Mouse (Mus musculus): ENCODE measurements around the gene Chrm5.

DNA sequence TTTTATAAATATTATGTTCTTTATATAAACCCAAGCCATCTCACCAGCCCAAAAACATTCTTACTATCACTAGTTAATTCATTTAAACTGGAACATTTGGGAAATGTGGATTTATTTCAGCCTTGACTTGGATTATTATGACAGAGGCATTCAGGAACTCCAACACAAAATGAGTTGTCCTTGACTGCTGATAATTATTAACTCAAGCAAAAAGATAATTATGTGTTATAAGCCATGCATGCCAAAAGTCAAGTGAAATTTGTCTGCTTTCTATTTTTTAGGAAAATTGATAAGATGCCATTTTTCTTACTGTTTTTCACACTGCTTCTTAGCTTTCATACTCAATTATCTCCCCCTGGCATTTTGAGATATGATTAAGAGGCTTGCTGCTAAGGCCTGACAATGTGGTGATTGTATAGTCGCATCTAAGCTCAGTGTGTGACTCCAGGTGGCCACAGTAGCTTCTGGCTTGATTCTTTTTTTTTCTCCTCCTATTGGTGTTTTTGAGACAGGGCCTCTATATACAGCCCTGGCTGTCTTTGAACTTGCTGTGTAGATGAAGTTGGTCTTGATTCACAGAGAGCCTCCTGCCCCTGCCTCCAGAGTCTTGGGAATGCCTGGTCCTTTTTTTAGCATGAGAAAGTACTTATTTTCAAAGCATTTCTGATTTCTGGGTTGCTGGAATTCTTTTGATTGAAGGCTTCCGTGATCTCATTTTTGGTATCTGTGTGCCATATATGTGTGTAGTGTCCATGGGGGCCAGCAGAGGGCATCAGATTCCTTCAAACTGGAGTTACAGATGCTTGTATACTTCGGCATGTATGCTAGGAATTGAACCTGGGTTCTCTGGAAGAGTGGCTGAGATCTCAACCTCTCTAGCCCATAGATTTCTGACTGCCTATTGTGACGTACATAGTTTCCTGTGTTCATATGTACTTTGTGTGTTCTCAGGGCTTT, 40.2 kb upstream of the Chrm5 start:
- TF ChIP-seq TAL1 (IDR thresholded peaks at IDR 0.05; ENCODE audit: low read length) (no peak), GATA1 (IDR thresholded peaks at IDR 0.05; ENCODE audit: low read length) (no peak)
